Mouse (Mus musculus): ENCODE measurements at regions not wholly inside any gene's neighbourhood (a gene's known extent, or its start where the extent isn't known, plus 50 kb on each side); places are given as distances from the start of the nearest gene placed in this dataset.

DNA sequence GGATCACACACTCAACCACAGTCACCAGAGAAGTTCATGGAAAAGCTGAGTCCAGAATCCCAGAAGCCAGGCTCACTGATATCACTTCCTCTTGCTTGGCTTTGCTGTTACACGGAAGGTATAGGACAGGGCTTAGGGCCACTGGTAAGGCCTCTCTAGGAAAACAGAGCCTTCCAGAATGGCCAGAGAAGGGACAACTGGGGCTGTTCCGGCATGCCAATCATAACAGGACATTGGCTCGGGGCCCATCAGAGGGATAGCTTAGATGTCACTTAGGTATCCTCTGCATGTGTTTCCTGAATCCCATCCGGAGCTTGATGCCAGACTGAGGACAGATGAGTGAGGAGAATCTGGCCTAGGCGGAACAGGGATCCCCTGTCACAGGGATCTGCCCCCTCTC, 63.7 kb downstream of the Efnb1 start:
- Histone ChIP-seq H3K9ac (ENCODE audit: low read depth, low read length) (no peak overlapping the region), H3K4me2 (ENCODE audit: low read depth, low read length) (no peak overlapping the region), H3K9me3 (replicated peaks; ENCODE audit: control insufficient read depth, low read length) (no peaks in the 10 kb centered on the region), H3K27me3 (ENCODE audit: control insufficient read depth, insufficient read depth, low read depth, low read length) (peaks cover 4% of the 10 kb centered on the region; the same call in 1 of the 2 replicates), H3K27ac (ENCODE audit: low read length) (no peak overlapping the region), H3K4me1 (ENCODE audit: control insufficient read depth, low read depth, low read length) (no peaks in the 10 kb centered on the region), H3K36me3 (ENCODE audit: control insufficient read depth, insufficient read depth) (no peaks in the 10 kb centered on the region), H3K4me3 (ENCODE audit: low read depth, low read length) (no peak overlapping the region)
- 0 out of 2 replicates have a peak, but pooled peaks have one; percentile 21 for ATAC-seq (ENCODE audit: low read depth)
- WGBS (ENCODE audit: insufficient replicate concordance) = 61% methylated on average over 5 of the region's 5 CpGs

DNA sequence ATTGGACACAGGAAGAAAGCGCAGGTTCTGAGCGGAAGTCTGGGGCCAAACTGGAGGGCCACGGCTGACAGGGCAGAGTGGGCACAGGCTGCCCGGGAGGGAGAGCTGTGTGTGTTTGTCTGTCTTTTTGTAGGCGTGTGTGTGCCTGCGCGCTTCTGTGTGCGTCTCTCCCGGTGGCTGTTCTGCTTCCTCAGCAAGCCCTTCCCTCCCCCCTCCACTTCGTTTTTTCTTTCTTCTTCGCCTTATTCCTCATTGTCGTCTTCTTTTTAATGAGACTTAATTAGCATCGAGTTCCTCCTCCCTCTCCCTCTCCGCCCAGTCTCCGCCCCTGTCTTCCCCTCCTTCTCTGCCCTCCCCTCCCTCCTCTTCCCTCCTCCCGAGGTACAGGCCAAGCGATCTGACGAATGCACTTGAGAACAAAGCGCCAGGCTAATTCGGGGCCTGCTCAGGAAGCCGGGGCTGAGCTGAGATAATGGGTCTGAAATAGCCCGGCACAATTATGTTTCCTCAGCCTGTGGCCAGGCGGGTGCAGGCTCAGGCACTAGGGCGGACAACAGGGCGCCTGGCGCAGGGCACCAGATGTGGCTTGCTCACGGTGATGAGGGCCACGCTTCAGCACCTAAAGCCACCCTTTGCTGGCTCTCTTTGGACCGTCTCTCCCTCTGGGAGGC, 63.2 kb downstream of the Efnb1 start:
- ATAC-seq (ENCODE audit: low read depth) = peak; percentile 74
- H3K27me3 ChIP-seq (ENCODE audit: control insufficient read depth, insufficient read depth, low read depth, low read length) = peaks cover 4% of the 10 kb centered on the region; the same call in 1 of the 2 replicates
- 23% methylated on average over 29 of the region's 29 CpGs for WGBS (ENCODE audit: insufficient replicate concordance)
- no peaks in the 10 kb centered on the region for H3K9me3 ChIP-seq (replicated peaks; ENCODE audit: control insufficient read depth, low read length)
- peak overlapping the region; percentile 47 for H3K4me2 ChIP-seq (ENCODE audit: low read depth, low read length)
- no peaks in the 10 kb centered on the region for H3K36me3 ChIP-seq (ENCODE audit: control insufficient read depth, insufficient read depth)
- H3K4me1 ChIP-seq (ENCODE audit: control insufficient read depth, low read depth, low read length) = no peaks in the 10 kb centered on the region
- H3K27ac ChIP-seq (ENCODE audit: low read length) = no peak overlapping the region
- no peak overlapping the region for H3K9ac ChIP-seq (ENCODE audit: low read depth, low read length)
- H3K4me3 ChIP-seq (ENCODE audit: low read depth, low read length) = peak overlapping the region; percentile 36
